Mouse (Mus musculus) limb, embryonic 10.5 days (tissue): ENCODE data around the gene Btbd8. TPM values are rescaled to one million over a fixed set of nuclear protein-coding genes. Genes with fewer than 3 reads are reported as not detected.

Experiments used
- DNase-seq: peaks from one replicate; pipeline ENCODE4 v3.0.0-alpha.2; 2017; ENCODE audit warnings: low spot score
- H3K27ac ChIP-seq: fragments of 300-500 bp; sonication (generic); 2 replicates; pipeline ENCODE4 v1.5.1; 2016; ENCODE audit warnings: mild to moderate bottlenecking
- H3K27me3 ChIP-seq: fragments of 300-500 bp; sonication (generic); 2 replicates; pipeline ENCODE4 v1.6.1; 2016; ENCODE audit warnings: low read depth, mild to moderate bottlenecking; ENCODE audit not compliant: poor library complexity, severe bottlenecking
- H3K36me3 ChIP-seq: fragments of 300-500 bp; sonication (generic); 2 replicates; pipeline ENCODE4 v1.6.1; 2016; ENCODE audit warnings: mild to moderate bottlenecking, moderate library complexity
- H3K4me1 ChIP-seq: fragments of 300-500 bp; sonication (generic); 2 replicates; pipeline ENCODE4 v1.6.1; 2016
- H3K4me3 ChIP-seq: fragments of 300-500 bp; sonication (generic); 2 replicates; pipeline ENCODE4 v1.5.1; 2016; ENCODE audit warnings: mild to moderate bottlenecking, moderate library complexity
- H3K9me3 ChIP-seq: fragments of 300-500 bp; sonication (generic); replicated peaks from 2 replicates; pipeline ENCODE4 v1.6.1; 2016; ENCODE audit warnings: mild to moderate bottlenecking
- WGBS: fragments of 180-500 bp; shearing (Covaris S2); methylation state at CpG from one replicate; pipeline ENCODE4 v1.1.7; 2016; 5-methylcytosine and 5-hydroxymethylcytosine counted together
- polyA plus RNA-seq: library from polyadenylated mRNA; unstranded; fragments of >200 nt; fragmentation: Nextera tagmentation; extraction: Ambion mirVana; gene quantifications from 2 replicates; pipeline ENCODE4 v1.2.1, GENCODE M21; 2016

Btbd8 gene
- polyA plus RNA-seq, 1 experiment from 2014 or later = 4.0 TPM

DNA sequence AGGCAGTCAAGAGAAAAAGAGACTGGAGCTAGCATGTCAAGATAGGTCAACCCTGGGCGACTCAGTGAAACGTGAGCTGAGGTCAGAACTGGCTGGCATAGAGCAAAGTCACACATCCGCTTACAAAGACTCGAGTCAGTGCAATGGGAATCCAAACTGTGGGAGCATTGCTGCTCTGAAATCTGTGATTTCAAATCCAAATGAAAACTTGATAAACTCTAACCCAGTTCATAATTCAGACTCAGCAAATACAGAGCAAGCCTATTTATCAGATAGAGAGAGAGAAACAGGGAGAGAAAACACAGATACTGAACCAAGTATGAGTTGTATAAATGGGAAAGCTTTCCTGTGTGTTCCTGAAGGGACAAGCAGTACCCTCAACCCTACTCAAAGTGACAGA, 69.5 kb downstream of the Btbd8 start, which contains the start of gene Gm42669:
Gene Gm42669, plus strand, starts transcription at position 301 of the 400 bp plus-strand sequence.
- no peaks in the 10 kb centered on the region for H3K4me1 ChIP-seq
- no peaks in the 10 kb centered on the region for H3K9me3 ChIP-seq
- H3K4me3 ChIP-seq = no peak within 1 kb of the TSS
- no peak for DNase-seq
- no peak within 1 kb of the TSS for H3K27ac ChIP-seq
- H3K36me3 ChIP-seq = 0 out of 2 replicates have a peak, but pooled peaks cover 6% of the 10 kb centered on the region
- no peaks in the 10 kb centered on the region for H3K27me3 ChIP-seq
- WGBS = 78% methylated on average over 4 of the region's 4 CpGs

DNA sequence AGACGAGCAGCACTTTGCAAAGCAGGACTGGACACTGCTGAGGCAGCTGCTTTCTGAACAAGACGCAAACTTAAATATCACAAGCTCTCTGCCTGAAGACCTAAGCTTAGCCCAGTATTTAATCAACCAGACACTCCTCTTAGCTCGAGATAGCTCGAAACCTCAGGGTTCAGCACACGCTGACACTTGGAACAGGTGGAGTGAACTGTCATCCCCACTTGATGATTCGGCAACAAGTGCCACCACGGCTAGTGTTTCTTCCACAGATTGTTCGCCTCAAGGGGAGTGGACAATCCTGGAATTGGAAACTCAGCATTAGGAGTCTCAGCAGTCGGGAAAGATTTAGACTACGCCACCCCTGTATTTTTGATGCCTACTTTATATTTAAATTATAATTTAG, 72.7 kb downstream of the Btbd8 start:
- no peaks in the 10 kb centered on the region for H3K9me3 ChIP-seq
- 0 out of 2 replicates have a peak, but pooled peaks cover 3% of the 10 kb centered on the region for H3K36me3 ChIP-seq
- H3K27me3 ChIP-seq = no peaks in the 10 kb centered on the region
- no peak overlapping the region for H3K27ac ChIP-seq
- no peaks in the 10 kb centered on the region for H3K4me1 ChIP-seq
- no peak for DNase-seq
- 92% methylated on average over 10 of the region's 10 CpGs for WGBS
- H3K4me3 ChIP-seq = no peak overlapping the region

DNA sequence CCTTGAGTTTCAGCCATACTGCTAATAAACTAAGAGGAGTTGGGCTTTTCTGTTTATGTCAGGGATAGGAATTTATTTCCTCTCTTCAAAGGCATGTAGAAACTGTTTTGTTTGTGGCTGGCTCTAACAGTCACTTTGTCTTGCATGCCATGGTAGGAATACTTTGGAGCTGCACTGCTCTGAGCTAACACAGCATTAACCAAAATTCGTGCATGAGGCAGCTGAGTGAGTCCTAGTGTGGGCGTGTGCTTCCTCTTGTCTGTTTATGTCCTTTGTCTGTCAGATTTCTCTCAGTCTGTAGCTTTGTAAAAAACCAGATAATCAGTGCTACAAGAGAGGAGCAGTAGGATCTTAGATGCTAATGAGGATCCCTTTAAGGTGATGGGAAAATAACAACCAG, 73.5 kb downstream of the Btbd8 start:
- no peak overlapping the region for H3K27ac ChIP-seq
- no peak for DNase-seq
- H3K36me3 ChIP-seq = 0 out of 2 replicates have a peak, but pooled peaks cover 3% of the 10 kb centered on the region
- H3K27me3 ChIP-seq = no peaks in the 10 kb centered on the region
- 72% methylated on average over 2 of the region's 2 CpGs for WGBS
- no peaks in the 10 kb centered on the region for H3K4me1 ChIP-seq
- H3K4me3 ChIP-seq = no peak overlapping the region
- H3K9me3 ChIP-seq = no peaks in the 10 kb centered on the region

DNA sequence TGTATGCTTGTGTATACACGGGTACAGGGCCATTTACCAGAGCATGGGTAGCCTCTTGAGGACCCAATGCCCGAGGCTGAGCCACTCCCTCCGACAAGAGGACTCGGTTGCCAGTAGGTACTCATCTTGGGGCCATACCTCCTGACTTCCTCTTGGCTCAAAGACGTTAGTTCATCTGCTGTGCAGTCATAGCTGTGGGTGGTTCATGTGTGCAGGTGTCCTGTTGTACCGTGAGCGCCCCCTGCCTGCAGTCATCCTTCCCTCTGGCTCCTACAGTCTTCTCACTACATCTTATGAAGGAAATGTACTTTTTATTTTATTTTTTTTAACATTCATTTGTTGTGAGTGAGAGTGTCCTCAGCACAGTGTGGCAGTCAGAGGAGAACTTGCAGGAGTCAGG, 75.8 kb downstream of the Btbd8 start:
- Histone ChIP-seq H3K4me3 (no peak overlapping the region), H3K27me3 (no peaks in the 10 kb centered on the region), H3K4me1 (no peaks in the 10 kb centered on the region), H3K36me3 (no peaks in the 10 kb centered on the region), H3K9me3 (no peaks in the 10 kb centered on the region), H3K27ac (no peak overlapping the region)
- DNase-seq = peak; percentile 54
- WGBS = 55% methylated on average over 7 of the region's 7 CpGs

DNA sequence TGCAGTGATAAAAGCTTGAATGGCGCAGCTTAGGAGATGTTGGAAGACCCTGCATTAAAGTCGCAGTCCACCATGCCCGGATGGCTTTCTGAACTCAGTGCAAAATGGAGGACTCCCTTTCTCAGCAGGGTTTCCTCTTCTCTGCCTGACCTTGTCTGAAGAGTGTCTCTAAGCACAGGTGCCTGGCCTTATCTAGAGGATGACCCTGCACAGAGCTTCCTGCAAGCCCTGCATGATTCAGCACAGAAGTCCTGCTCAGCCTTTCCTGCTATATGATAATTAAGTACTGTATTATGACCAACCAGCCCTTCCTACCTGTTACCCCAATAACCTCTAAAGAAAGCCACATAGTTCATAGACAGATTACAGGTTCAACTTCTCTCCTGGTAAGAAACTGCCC, 77.7 kb downstream of the Btbd8 start:
- H3K9me3 ChIP-seq = no peaks in the 10 kb centered on the region
- no peak overlapping the region for H3K27ac ChIP-seq
- WGBS = 94% methylated on average over 3 of the region's 3 CpGs
- H3K27me3 ChIP-seq = no peaks in the 10 kb centered on the region
- H3K4me1 ChIP-seq = no peaks in the 10 kb centered on the region
- H3K36me3 ChIP-seq = no peaks in the 10 kb centered on the region
- H3K4me3 ChIP-seq = no peak overlapping the region
- no peak for DNase-seq

DNA sequence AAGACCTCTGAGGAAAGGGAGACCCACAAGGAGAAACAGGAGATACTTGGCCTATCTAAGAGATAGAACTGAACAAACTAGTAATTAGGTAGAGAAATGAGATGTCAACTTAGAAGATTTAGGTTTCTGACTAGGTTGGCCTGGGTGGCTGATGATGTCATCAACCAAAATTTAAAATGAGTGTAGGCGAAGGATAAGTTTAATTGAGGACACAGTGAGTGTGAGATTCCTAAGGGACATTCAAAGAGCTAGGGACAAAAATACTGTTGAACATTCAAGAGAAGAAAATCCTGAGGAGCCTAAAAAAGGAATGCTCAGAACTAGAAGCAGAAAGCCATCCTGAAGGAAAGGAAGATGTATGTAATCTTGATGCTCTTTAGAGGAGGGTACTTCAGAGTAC, 78.3 kb downstream of the Btbd8 start:
- no peak overlapping the region for H3K27ac ChIP-seq
- DNase-seq = no peak
- no peaks in the 10 kb centered on the region for H3K4me1 ChIP-seq
- no peaks in the 10 kb centered on the region for H3K36me3 ChIP-seq
- no peak overlapping the region for H3K4me3 ChIP-seq
- WGBS = 95% methylated on average over 1 of the region's 1 CpGs
- no peaks in the 10 kb centered on the region for H3K27me3 ChIP-seq
- no peaks in the 10 kb centered on the region for H3K9me3 ChIP-seq

DNA sequence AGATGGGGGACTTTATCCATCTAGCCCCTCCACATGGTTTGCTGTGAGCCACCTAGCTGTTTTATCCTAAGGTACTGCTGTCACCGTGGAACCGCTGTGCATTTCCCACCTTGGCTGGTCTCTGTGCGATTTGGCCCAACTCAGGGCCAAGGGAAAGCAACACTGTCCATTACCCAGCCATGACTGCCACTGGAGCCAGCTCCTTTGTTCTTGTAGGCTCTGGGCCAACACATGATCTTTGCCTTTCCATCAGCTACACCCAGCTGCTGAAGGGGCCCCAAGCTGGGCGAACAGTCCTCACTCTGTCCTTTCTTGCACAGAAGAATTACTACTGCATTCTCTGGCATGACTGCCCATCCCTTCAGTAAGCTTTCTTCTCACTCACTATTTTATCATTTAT, 80.8 kb downstream of the Btbd8 start:
- no peaks in the 10 kb centered on the region for H3K4me1 ChIP-seq
- no peak for DNase-seq
- H3K36me3 ChIP-seq = no peaks in the 10 kb centered on the region
- WGBS = 96% methylated on average over 4 of the region's 4 CpGs
- no peaks in the 10 kb centered on the region for H3K9me3 ChIP-seq
- no peak overlapping the region for H3K27ac ChIP-seq
- H3K4me3 ChIP-seq = no peak overlapping the region
- H3K27me3 ChIP-seq = no peaks in the 10 kb centered on the region

DNA sequence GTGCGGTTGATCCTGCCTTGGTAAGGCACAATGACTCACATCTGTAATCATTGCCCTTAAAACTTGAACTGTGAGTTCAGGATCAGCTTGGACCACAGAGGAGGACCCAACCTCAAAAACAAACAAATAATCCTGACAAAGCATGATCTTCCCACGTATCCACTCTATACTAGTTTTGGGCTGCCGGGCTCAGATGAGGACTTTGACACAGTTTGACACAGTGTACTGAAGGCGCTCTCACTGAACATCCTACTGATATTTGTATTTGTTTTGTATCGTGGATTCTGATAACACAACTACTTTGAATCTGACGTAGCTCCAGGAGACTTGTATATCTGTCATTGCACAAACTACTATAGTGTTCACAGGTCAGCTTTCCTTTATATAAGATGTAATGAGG, 83.6 kb downstream of the Btbd8 start:
- 95% methylated on average over 6 of the region's 6 CpGs for WGBS
- no peak for DNase-seq
- H3K27ac ChIP-seq = no peak overlapping the region
- H3K9me3 ChIP-seq = no peaks in the 10 kb centered on the region
- no peak overlapping the region for H3K4me3 ChIP-seq
- H3K27me3 ChIP-seq = no peaks in the 10 kb centered on the region
- H3K4me1 ChIP-seq = no peaks in the 10 kb centered on the region
- H3K36me3 ChIP-seq = no peaks in the 10 kb centered on the region

DNA sequence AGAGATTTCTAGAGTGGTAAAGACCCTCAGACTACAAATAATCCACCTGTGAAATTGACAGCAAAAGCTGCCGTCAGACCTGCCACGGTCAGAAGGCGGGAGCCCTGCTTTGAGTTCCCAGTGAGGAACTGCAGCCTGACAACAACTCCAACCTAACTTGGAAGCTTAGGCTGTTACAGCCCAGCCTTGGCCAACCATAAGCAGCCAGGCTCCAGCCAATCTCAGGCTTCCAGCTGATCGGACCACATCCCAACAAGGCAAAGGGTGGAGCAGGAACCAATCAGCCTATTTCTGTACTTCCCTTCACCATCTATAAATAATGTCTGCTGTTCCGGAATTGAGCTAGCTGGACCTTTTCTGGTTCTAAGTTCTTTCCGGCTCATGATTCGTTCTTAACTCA, 84.1 kb downstream of the Btbd8 start:
- no peaks in the 10 kb centered on the region for H3K9me3 ChIP-seq
- H3K4me1 ChIP-seq = no peaks in the 10 kb centered on the region
- DNase-seq = no peak
- WGBS = 87% methylated on average over 7 of the region's 7 CpGs
- H3K4me3 ChIP-seq = no peak overlapping the region
- no peak overlapping the region for H3K27ac ChIP-seq
- H3K36me3 ChIP-seq = no peaks in the 10 kb centered on the region
- H3K27me3 ChIP-seq = no peaks in the 10 kb centered on the region

DNA sequence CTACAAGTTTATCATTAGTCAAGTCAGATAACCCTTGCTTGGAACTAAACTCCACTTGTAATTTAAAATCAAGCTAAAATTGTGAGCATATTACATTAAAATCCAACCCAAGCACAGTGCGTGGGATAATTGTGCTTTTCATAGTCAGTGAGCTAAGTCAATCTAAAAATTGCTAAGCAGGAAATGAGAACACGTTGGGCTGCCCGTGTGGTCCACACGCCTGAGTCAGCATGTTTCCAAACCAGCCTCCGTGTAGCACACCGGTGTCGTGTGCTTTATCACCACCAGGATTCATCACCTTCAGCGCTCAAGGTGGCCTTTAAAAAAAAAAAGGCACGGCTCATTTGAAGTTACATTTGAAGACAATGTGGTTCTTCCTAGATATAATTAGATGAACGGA, 86.5 kb downstream of the Btbd8 start:
- Histone ChIP-seq H3K27me3 (no peaks in the 10 kb centered on the region), H3K4me3 (no peak overlapping the region), H3K27ac (no peak overlapping the region), H3K36me3 (no peaks in the 10 kb centered on the region), H3K4me1 (no peaks in the 10 kb centered on the region), H3K9me3 (no peaks in the 10 kb centered on the region)
- 90% methylated on average over 10 of the region's 10 CpGs for WGBS
- DNase-seq = no peak

DNA sequence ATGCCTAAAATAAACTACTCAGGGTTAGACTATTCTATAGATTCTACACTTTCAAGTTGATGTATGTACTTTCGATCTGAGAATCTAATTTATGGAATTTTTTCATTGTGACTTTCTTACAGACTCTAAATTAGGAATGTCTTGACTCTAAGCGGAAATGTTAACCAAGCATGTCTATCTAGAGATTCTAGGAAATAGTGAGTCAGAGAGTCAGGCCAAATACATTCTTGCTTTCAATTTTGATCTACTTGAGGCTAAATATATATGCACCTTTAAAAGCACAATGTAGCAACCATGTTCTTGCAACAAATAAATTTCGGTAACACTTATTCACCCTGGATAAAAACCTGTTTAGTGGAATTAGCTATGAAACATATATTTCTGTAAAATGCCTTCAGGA, 91.1 kb downstream of the Btbd8 start:
- no peak for DNase-seq
- no peaks in the 10 kb centered on the region for H3K36me3 ChIP-seq
- H3K4me1 ChIP-seq = no peaks in the 10 kb centered on the region
- no peak overlapping the region for H3K4me3 ChIP-seq
- WGBS = 92% methylated on average over 3 of the region's 3 CpGs
- no peaks in the 10 kb centered on the region for H3K9me3 ChIP-seq
- H3K27me3 ChIP-seq = no peaks in the 10 kb centered on the region
- H3K27ac ChIP-seq = no peak overlapping the region

DNA sequence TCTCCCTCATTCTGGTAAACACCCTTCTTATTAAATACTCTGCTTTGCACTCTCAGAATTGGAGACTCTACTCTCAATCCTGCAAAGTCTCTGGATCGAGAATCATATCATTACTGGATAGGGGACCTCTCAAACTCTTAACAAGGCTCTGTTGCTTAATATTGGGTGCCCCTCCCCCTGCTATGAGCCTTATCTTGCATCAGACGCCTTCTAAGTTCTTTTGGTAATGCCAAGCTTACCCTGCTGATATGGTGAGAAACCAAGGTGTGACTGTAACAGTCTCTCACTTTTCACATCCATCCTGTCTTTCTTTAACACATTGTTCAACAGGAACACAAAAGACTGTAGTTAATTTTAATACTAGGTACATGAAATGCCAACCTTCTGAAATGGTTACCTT, 95.8 kb downstream of the Btbd8 start:
- no peaks in the 10 kb centered on the region for H3K9me3 ChIP-seq
- no peaks in the 10 kb centered on the region for H3K36me3 ChIP-seq
- no peak overlapping the region for H3K4me3 ChIP-seq
- no peaks in the 10 kb centered on the region for H3K4me1 ChIP-seq
- H3K27ac ChIP-seq = no peak overlapping the region
- H3K27me3 ChIP-seq = no peaks in the 10 kb centered on the region
- no peak for DNase-seq
- WGBS = 70% methylated on average over 2 of the region's 2 CpGs

DNA sequence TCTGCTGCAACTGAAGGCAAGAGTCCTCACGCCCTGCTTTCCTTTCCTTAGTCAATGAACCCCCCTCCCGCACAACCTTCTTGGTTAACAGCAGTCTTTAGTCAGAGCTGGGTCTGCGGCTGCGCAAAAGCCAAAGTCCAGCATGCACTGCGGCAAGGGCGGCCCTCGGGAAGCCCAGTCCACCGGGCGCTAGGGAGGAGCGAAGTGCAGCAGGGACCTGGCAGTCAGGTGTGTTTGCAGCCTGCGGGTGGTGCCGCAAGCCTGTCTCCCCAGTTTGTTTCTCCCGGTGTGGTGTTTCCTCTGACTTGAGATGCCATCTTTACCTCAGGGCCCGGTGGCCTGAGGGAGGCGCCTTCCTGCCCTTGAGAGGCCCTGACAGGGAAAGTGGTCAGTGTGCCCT, 96.8 kb downstream of the Btbd8 start, which contains the start of gene 1700028K03Rik:
Gene 1700028K03Rik, plus strand, starts transcription at position 129 of the 400 bp plus-strand sequence.
- no peak within 1 kb of the TSS for H3K4me3 ChIP-seq
- H3K4me1 ChIP-seq = no peaks in the 10 kb centered on the region
- no peaks in the 10 kb centered on the region for H3K27me3 ChIP-seq
- no peak within 1 kb of the TSS for H3K27ac ChIP-seq
- H3K36me3 ChIP-seq = no peaks in the 10 kb centered on the region
- H3K9me3 ChIP-seq = no peaks in the 10 kb centered on the region
- WGBS = 69% methylated on average over 15 of the region's 15 CpGs
- no peak for DNase-seq

DNA sequence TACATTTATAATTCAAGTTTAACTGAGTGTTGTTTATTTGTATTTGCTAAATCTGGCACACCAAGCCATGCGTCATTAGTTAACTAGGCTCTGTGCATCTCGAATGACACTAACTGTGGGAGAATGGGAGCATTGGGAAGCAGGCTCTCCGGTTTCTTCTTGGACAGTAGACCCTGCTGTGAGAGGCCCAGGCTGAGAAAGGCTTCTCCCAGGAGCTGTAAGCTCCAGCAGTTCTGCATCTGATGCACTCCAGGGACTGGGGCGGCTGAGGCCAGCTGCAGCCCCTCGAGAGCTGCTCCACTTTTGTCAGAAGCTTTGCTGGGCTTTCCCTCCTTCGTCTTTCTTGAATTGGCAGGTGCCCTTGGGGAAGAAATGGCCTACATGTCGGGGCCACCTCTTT, 103.9 kb downstream of the Btbd8 start:
- H3K36me3 ChIP-seq = no peaks in the 10 kb centered on the region
- no peak overlapping the region for H3K27ac ChIP-seq
- no peaks in the 10 kb centered on the region for H3K27me3 ChIP-seq
- H3K9me3 ChIP-seq = no peaks in the 10 kb centered on the region
- no peak overlapping the region for H3K4me3 ChIP-seq
- no peaks in the 10 kb centered on the region for H3K4me1 ChIP-seq
- DNase-seq = no peak
- 57% methylated on average over 7 of the region's 7 CpGs for WGBS
